Mouse (Mus musculus): Measurements from ENCODE around the gene Gm20662. TPM values are rescaled to one million over a fixed set of nuclear protein-coding genes. Genes with fewer than 3 reads are reported as not detected.

Gene Gm20662
- polyA plus RNA-seq, 1 experiment from 2014 or later = 0.48 TPM

- Histone ChIP-seq H3K27me3 (ENCODE audit: control insufficient read depth, insufficient read depth, low read depth, low read length) (no peaks in the 10 kb centered on the region), H3K4me3 (ENCODE audit: low read depth, low read length) (no peak overlapping the region), H3K4me1 (ENCODE audit: control insufficient read depth, low read depth, low read length) (peaks cover 3% of the 10 kb centered on the region), H3K9me3 (replicated peaks; ENCODE audit: control insufficient read depth, low read length) (no peaks in the 10 kb centered on the region), H3K27ac (ENCODE audit: low read length) (no peak overlapping the region), H3K36me3 (ENCODE audit: control insufficient read depth, insufficient read depth) (peaks cover 100% of the 10 kb centered on the region), H3K9ac (ENCODE audit: low read depth, low read length) (no peak overlapping the region), H3K4me2 (ENCODE audit: low read depth, low read length) (no peak overlapping the region)
- ATAC-seq (ENCODE audit: low read depth) = no peak
- WGBS (ENCODE audit: insufficient replicate concordance) = 81% methylated on average over 12 of the region's 12 CpGs
Observed at GRCm38 (mm10) chr9:108063361-108063760, 67.2 kb downstream of the Gm20662 start.

DNA sequence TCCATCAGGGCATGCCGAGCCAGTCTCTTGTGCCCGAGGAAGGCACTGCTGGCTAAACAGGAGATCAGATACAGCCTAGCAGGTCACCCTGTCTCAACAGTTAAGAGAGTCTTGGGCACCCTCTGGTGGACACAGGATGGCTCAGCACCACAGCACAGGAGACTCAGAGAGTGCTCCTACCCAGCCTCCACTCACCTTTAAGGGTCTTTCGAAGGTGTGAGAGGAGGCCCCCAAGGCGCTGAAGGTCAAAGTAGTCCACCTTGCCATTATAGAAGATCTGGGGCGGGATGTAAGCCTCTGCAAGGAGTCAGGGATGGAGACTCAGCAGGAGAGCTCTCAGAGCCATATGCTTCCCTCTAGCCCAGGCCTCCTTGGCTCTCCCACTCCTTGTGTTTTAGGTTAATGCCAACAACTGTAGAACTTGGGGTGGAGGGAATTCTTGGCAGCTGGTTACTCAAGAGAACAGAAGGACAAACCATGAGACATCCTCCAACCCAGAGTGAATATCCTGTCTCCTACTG is 69.4 kb downstream of the Gm20662 start:
- Histone ChIP-seq H3K9me3 (replicated peaks; ENCODE audit: control insufficient read depth, low read length) (no peaks in the 10 kb centered on the region), H3K4me3 (ENCODE audit: low read depth, low read length) (no peak overlapping the region), H3K27ac (ENCODE audit: low read length) (no peak overlapping the region), H3K9ac (ENCODE audit: low read depth, low read length) (no peak overlapping the region), H3K4me2 (ENCODE audit: low read depth, low read length) (no peak overlapping the region), H3K36me3 (ENCODE audit: control insufficient read depth, insufficient read depth) (peaks cover 100% of the 10 kb centered on the region), H3K27me3 (ENCODE audit: control insufficient read depth, insufficient read depth, low read depth, low read length) (no peaks in the 10 kb centered on the region), H3K4me1 (ENCODE audit: control insufficient read depth, low read depth, low read length) (peaks cover 3% of the 10 kb centered on the region)
- ATAC-seq (ENCODE audit: low read depth) = peak; percentile 62
- WGBS (ENCODE audit: insufficient replicate concordance) = 30% methylated on average over 5 of the region's 5 CpGs

DNA sequence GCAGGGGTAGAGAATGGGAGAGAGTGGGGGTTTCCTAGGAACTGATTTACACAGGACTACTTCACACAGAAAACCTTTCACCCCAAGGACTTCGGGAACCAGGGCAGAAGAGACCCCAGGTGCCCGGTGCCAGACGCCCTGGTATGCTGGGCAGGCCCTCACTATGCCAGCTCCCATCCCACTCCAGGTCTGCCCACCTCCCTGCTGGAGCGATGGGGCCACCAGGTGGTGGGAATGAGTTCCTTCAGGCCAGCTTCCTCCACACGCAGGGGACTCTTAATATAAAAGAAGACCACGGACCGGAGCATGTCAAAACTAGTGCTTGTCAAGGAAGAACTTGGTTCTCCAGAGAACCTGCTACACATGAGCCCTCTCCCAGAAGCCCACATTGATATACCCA is 71.0 kb downstream of the Gm20662 start:
- Histone ChIP-seq H3K36me3 (ENCODE audit: control insufficient read depth, insufficient read depth) (peaks cover 100% of the 10 kb centered on the region), H3K9me3 (replicated peaks; ENCODE audit: control insufficient read depth, low read length) (no peaks in the 10 kb centered on the region), H3K4me3 (ENCODE audit: low read depth, low read length) (no peak overlapping the region), H3K27ac (ENCODE audit: low read length) (no peak overlapping the region), H3K27me3 (ENCODE audit: control insufficient read depth, insufficient read depth, low read depth, low read length) (no peaks in the 10 kb centered on the region), H3K4me1 (ENCODE audit: control insufficient read depth, low read depth, low read length) (peaks cover 5% of the 10 kb centered on the region), H3K4me2 (ENCODE audit: low read depth, low read length) (no peak overlapping the region), H3K9ac (ENCODE audit: low read depth, low read length) (no peak overlapping the region)
- ATAC-seq (ENCODE audit: low read depth) = no peak
- 92% methylated on average over 7 of the region's 7 CpGs for WGBS (ENCODE audit: insufficient replicate concordance)

DNA sequence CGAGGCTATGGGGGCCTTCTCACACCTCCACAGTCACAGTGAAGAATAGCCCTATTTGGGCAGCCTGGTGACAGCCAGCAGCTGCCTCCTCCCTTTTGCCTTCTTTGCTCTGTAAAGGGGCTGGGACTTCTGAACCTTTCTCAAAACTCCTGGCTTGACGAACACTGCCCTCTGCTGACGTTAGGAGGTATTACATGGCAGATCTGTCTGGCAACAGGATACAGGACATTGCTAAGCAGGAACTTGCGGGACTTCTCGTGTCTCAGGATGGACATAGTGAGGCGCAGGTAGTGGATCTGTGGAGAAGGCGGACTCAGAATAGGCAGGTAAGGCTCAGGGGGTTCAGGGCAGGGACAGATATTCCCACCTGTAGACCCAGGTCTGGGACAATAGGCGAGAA is 71.8 kb downstream of the Gm20662 start:
- Histone ChIP-seq H3K27ac (ENCODE audit: low read length) (no peak overlapping the region), H3K4me3 (ENCODE audit: low read depth, low read length) (no peak overlapping the region), H3K9ac (ENCODE audit: low read depth, low read length) (peak overlapping the region; percentile 18; the same call in 1 of the 2 replicates), H3K36me3 (ENCODE audit: control insufficient read depth, insufficient read depth) (peaks cover 98% of the 10 kb centered on the region), H3K4me2 (ENCODE audit: low read depth, low read length) (no peak overlapping the region), H3K27me3 (ENCODE audit: control insufficient read depth, insufficient read depth, low read depth, low read length) (no peaks in the 10 kb centered on the region), H3K9me3 (replicated peaks; ENCODE audit: control insufficient read depth, low read length) (no peaks in the 10 kb centered on the region), H3K4me1 (ENCODE audit: control insufficient read depth, low read depth, low read length) (peaks cover 5% of the 10 kb centered on the region)
- ATAC-seq (ENCODE audit: low read depth) = peak; percentile 49
- WGBS (ENCODE audit: insufficient replicate concordance) = 23% methylated on average over 8 of the region's 8 CpGs

DNA sequence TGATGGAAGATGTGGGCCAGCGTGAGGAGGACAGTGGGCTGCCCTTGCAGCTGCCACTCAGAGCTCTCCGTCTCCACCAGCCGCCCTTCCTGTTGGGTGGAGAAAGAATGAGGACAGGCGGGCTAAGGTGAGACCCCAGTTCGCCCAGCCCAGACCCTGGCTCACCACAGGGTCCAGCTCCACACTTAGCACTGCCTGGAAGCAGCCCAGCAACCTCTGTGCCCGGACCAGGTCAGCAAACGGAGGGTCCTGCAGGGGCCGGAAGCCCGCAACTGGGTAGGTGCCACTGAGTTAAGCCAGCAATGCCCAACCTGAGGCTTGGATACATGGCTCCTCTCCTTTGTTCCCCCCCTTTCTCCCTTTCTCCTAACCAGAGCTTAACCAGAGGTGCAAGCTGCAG is 72.9 kb downstream of the Gm20662 start:
- Histone ChIP-seq H3K9me3 (replicated peaks; ENCODE audit: control insufficient read depth, low read length) (no peaks in the 10 kb centered on the region), H3K27me3 (ENCODE audit: control insufficient read depth, insufficient read depth, low read depth, low read length) (no peaks in the 10 kb centered on the region), H3K36me3 (ENCODE audit: control insufficient read depth, insufficient read depth) (peaks cover 94% of the 10 kb centered on the region), H3K4me3 (ENCODE audit: low read depth, low read length) (no peak overlapping the region), H3K27ac (ENCODE audit: low read length) (no peak overlapping the region), H3K4me1 (ENCODE audit: control insufficient read depth, low read depth, low read length) (peaks cover 13% of the 10 kb centered on the region), H3K9ac (ENCODE audit: low read depth, low read length) (no peak overlapping the region), H3K4me2 (ENCODE audit: low read depth, low read length) (no peak overlapping the region)
- 95% methylated on average over 9 of the region's 9 CpGs for WGBS (ENCODE audit: insufficient replicate concordance)
- ATAC-seq (ENCODE audit: low read depth) = no peak

DNA sequence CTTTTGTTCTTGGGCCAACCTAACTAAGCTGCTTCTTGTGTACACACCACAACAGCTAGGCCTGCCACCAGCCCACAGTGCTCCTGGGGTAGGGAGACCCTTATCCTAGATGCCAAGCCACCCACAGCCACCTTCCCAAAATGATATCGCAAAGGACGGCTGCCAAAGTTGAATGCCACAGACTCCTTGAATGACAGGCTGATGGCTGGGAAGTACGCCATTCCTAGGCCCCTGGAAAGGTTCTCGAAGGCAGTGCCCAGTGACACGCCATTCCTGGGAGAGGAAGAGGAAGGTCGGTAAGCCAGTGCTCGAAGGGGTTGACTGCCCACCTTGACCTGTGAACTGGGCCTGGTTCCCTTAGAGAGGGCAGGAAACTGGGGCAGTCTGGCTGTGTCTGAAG is 73.4 kb downstream of the Gm20662 start:
- Histone ChIP-seq H3K27me3 (ENCODE audit: control insufficient read depth, insufficient read depth, low read depth, low read length) (no peaks in the 10 kb centered on the region), H3K27ac (ENCODE audit: low read length) (no peak overlapping the region), H3K4me3 (ENCODE audit: low read depth, low read length) (no peak overlapping the region), H3K36me3 (ENCODE audit: control insufficient read depth, insufficient read depth) (peaks cover 89% of the 10 kb centered on the region), H3K4me1 (ENCODE audit: control insufficient read depth, low read depth, low read length) (peaks cover 13% of the 10 kb centered on the region), H3K9me3 (replicated peaks; ENCODE audit: control insufficient read depth, low read length) (no peaks in the 10 kb centered on the region), H3K4me2 (ENCODE audit: low read depth, low read length) (no peak overlapping the region), H3K9ac (ENCODE audit: low read depth, low read length) (no peak overlapping the region)
- WGBS (ENCODE audit: insufficient replicate concordance) = 91% methylated on average over 7 of the region's 7 CpGs
- ATAC-seq (ENCODE audit: low read depth) = no peak

DNA sequence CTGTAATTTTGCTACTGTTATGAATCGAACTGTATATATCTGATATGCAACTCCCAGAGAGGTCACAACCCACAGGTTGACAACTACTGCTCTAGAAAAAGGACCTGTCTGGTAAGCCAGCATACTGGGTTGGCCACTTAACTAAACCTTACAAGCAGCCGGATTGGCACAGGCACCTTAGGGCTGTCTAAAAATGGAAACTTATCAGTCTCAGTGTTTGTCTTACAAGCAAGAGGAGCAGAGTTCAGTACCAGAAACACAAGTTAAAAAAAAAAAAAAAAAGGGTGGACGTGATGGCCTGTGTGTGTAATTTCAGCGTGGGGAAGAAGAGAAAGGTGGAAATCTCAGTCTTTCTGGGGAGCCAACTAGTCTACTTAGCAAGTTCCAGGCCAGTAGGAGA is 75.7 kb downstream of the Gm20662 start:
- 74% methylated on average over 4 of the region's 4 CpGs for WGBS (ENCODE audit: insufficient replicate concordance)
- Histone ChIP-seq H3K9me3 (replicated peaks; ENCODE audit: control insufficient read depth, low read length) (no peaks in the 10 kb centered on the region), H3K4me2 (ENCODE audit: low read depth, low read length) (no peak overlapping the region), H3K9ac (ENCODE audit: low read depth, low read length) (no peak overlapping the region), H3K27ac (ENCODE audit: low read length) (no peak overlapping the region), H3K4me3 (ENCODE audit: low read depth, low read length) (no peak overlapping the region), H3K27me3 (ENCODE audit: control insufficient read depth, insufficient read depth, low read depth, low read length) (no peaks in the 10 kb centered on the region), H3K36me3 (ENCODE audit: control insufficient read depth, insufficient read depth) (peaks cover 71% of the 10 kb centered on the region), H3K4me1 (ENCODE audit: control insufficient read depth, low read depth, low read length) (peaks cover 13% of the 10 kb centered on the region)
- no peak for ATAC-seq (ENCODE audit: low read depth)

- H3K9ac ChIP-seq (ENCODE audit: low read depth, low read length) = no peak overlapping the region
- H3K9me3 ChIP-seq (replicated peaks; ENCODE audit: control insufficient read depth, low read length) = no peaks in the 10 kb centered on the region
- H3K36me3 ChIP-seq (ENCODE audit: control insufficient read depth, insufficient read depth) = peaks cover 71% of the 10 kb centered on the region
- no peaks in the 10 kb centered on the region for H3K27me3 ChIP-seq (ENCODE audit: control insufficient read depth, insufficient read depth, low read depth, low read length)
- ATAC-seq (ENCODE audit: low read depth) = no peak
- WGBS (ENCODE audit: insufficient replicate concordance) = 87% methylated on average over 9 of the region's 9 CpGs
- H3K27ac ChIP-seq (ENCODE audit: low read length) = no peak overlapping the region
- H3K4me1 ChIP-seq (ENCODE audit: control insufficient read depth, low read depth, low read length) = peaks cover 20% of the 10 kb centered on the region
- no peak overlapping the region for H3K4me2 ChIP-seq (ENCODE audit: low read depth, low read length)
- no peak overlapping the region for H3K4me3 ChIP-seq (ENCODE audit: low read depth, low read length)
Observed at GRCm38 (mm10) chr9:108072481-108072924, 76.4 kb downstream of the Gm20662 start.

GRCm38 (mm10) chr9:108073141-108073930 is 77.2 kb downstream of the Gm20662 start:
- Histone ChIP-seq H3K4me3 (ENCODE audit: low read depth, low read length) (no peak overlapping the region), H3K36me3 (ENCODE audit: control insufficient read depth, insufficient read depth) (peaks cover 65% of the 10 kb centered on the region), H3K27ac (ENCODE audit: low read length) (no peak overlapping the region), H3K4me2 (ENCODE audit: low read depth, low read length) (no peak overlapping the region), H3K9me3 (replicated peaks; ENCODE audit: control insufficient read depth, low read length) (no peaks in the 10 kb centered on the region), H3K27me3 (ENCODE audit: control insufficient read depth, insufficient read depth, low read depth, low read length) (no peaks in the 10 kb centered on the region), H3K4me1 (ENCODE audit: control insufficient read depth, low read depth, low read length) (peaks cover 23% of the 10 kb centered on the region), H3K9ac (ENCODE audit: low read depth, low read length) (no peak overlapping the region)
- WGBS (ENCODE audit: insufficient replicate concordance) = 77% methylated on average over 7 of the region's 7 CpGs
- no peak for ATAC-seq (ENCODE audit: low read depth)
